Mouse (Mus musculus) gonadal fat pad, adult 2 months (tissue): ENCODE measurements around the gene Fbxl17. TPM values are rescaled to one million over a fixed set of nuclear protein-coding genes. Genes with fewer than 3 reads are reported as not detected.

ENCODE experiments used
- DNase-seq: peaks from one replicate; pipeline ENCODE4 v3.0.0-alpha.2; 2012; ENCODE audit warnings: low read depth
- polyA plus RNA-seq: library from polyadenylated mRNA; depleted of rRNA; stranded (reverse); fragments of >200 nt; gene quantifications from 2 replicates; pipeline ENCODE4 v1.2.3, GENCODE M21; 2012

Gene Fbxl17
- polyA plus RNA-seq, 1 experiment, result 8.7 TPM

- no peak for DNase-seq
Observed at GRCm38 (mm10) chr17:63110211-63110755, 389.5 kb downstream of the Fbxl17 start.

DNA sequence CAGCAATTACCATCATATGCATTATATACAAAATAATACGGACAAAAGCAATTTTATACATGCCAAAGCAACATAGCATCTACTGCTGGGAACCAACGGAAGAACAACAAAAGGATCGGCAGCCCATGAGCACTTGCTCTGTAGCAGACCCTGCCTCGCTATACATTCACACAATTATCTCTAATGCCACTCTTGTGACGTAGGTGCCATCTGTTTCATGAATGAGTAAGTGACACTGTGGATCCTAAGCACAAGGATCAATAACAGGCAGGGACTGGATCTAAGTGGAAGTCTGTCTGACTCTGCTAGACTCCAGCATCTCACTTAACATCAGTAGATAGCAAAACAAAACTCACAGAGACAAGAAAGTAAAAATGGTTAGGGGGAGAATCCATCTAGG is 391.8 kb downstream of the Fbxl17 start:
- DNase-seq, result no peak

DNA sequence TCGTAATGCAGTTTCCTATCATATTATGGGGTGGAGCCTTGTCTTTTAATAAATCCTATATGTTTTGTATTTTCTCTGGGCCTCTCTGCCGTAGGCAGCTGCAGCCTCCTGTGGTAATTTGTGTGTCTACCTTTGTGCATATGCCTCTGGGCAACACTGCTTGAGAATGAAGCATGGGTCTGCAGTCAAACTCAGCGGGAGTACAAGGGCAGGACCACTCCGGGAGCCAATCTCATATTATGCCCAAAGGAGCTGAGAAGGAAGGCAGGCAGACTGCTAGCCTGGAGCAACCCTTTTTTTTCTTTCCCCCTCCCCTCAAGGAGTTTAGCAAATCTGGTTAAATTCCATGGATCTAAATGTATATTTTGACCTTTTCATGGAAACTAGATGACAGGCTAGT is 392.3 kb downstream of the Fbxl17 start:
- no peak for DNase-seq

DNA sequence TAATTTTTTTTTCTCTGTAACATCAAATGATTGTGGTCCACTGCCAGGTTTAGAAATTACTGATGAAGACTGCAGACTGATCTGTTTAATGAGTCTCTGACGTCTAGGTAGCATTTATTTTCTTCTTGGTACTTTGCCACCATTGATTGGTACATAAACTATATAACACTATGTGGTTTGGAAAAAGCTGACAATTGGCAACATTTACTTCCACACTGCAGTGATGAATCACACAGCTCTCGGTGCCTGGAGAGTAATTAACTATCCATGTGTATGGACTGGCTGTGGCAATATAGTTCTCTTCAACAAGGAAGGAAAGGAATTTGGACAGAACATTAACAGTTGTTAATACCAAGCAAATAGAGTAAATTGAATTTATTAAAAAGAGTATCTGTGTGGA is 404.3 kb downstream of the Fbxl17 start:
- DNase-seq, result no peak

- no peak for DNase-seq
Observed at GRCm38 (mm10) chr17:63095017-63095416, 404.8 kb downstream of the Fbxl17 start.

DNA sequence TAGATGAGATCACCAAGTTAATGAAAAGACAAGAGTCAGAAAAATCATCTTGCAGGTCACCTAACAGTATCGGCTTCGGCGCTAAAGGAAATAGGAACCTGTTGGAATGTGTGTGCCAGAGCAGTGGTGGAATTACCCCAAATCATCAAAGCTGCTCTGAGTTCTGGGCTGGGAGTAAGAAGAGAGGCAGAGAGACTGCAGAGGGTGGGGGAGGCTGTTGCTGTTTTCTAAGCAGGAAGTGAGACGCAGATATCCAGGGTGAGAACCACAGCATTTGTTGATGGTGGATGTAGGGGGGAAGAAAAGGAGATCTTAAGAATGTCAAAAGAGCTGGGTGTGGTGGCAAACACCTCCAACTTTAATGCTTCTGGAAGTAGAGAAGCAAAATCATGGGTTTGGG is 406.6 kb downstream of the Fbxl17 start:
- no peak for DNase-seq

GRCm38 (mm10) chr17:63092774-63093173 is 407.0 kb downstream of the Fbxl17 start:
- no peak for DNase-seq

GRCm38 (mm10) chr17:63090112-63090511 is 409.7 kb downstream of the Fbxl17 start:
- DNase-seq, result no peak

GRCm38 (mm10) chr17:63087265-63087664 is 412.6 kb downstream of the Fbxl17 start:
- no peak for DNase-seq

GRCm38 (mm10) chr17:63086526-63086925 is 413.3 kb downstream of the Fbxl17 start:
- no peak for DNase-seq

GRCm38 (mm10) chr17:63085227-63085626 is 414.6 kb downstream of the Fbxl17 start:
- DNase-seq, result no peak

DNA sequence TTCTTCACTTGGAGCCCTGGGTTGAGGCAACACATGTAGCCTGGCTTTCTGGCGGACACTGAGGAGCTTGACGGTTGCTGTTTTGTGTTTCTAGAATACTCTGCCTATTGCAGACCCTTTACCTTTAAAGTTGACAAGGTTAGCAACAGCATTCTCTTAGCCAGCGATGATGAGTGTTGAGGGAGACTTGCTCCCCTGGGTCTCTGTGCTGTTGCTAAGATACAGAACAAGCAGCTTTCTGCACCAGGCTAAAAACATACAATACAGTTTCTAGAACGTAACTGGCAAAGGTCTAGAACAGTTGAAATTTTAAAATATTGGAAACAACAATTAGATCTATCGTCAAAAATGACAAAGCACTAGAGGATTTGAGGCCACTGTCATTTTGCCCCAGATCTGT is 420.7 kb downstream of the Fbxl17 start:
- no peak for DNase-seq

DNA sequence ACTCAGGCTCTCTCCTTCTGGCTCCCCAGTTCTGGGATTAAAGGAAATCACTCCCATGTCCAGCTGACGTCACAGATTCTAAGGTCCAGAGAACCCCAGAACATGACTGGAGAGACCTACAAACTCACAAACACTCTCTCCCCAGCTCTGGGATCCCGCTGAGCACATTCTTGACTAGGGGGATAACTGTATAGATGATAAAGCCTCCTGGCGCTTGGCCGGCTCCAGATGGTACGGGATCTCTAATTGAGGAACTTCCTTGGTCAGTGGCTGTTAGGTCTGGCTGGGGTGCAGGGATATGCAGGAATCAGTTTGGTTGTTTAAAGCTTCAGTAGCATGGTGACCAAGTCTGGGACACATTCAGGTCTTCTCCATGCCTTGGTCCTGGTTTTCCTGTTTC is 422.3 kb downstream of the Fbxl17 start:
- DNase-seq, result no peak

DNA sequence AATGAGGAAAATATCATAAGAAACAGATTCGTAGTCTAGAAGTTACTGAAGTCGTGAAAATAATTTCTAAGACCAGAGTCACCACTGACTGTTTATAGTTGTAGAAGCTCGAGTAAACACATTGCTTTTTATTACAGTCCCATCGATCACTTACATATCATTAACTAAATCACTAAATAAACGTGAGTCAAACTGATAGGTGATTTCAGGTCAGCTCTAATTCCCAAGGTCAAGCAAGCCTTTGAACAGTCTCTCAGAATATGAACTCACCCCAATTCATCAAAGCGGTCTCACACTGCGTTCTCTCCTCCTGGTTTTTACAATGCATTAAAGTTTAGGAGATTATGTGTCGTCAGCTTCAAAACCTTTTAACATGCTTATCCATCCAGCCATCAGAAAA is 423.2 kb downstream of the Fbxl17 start:
- DNase-seq, result no peak

DNA sequence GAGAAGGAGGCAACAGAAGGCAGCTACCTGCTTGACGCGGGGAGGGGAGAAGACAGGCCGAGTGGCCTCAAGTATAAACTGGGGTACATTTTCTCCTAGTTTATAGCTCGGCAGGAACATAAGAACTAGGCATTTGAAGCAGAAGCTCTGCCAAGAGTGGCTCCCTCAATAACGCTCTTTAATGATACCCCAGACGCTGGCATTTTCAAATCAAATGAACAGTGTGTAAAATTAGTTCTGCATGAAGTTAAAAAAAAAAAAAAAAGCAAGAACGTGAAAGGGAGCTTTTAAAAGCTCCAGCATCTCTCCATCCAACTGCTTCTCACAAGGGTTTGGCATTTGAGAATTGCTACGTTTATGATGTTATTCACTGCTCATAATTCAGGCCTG is 423.8 kb downstream of the Fbxl17 start:
- DNase-seq, result no peak

- DNase-seq, result no peak
Observed at GRCm38 (mm10) chr17:63075091-63076036, 424.5 kb downstream of the Fbxl17 start.

DNA sequence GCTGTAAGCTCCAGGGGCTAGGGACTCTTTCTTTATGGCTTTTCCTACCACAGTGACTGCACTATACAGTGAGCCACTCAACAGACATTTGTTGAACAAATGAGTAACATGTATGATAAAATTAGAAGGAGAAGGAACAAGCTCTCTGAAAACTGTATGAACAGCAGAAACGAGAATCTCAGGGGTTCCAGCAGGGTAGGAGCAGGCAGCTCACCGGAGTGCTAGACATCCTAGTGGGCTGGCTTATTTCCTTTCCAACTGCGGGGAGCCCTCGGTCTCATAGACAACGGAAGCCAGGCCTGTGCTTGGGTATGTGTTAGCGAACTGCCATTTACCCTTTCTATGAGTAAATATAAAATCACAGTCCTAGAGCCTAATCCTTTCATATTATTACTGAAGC is 426.5 kb downstream of the Fbxl17 start:
- DNase-seq, result no peak

DNA sequence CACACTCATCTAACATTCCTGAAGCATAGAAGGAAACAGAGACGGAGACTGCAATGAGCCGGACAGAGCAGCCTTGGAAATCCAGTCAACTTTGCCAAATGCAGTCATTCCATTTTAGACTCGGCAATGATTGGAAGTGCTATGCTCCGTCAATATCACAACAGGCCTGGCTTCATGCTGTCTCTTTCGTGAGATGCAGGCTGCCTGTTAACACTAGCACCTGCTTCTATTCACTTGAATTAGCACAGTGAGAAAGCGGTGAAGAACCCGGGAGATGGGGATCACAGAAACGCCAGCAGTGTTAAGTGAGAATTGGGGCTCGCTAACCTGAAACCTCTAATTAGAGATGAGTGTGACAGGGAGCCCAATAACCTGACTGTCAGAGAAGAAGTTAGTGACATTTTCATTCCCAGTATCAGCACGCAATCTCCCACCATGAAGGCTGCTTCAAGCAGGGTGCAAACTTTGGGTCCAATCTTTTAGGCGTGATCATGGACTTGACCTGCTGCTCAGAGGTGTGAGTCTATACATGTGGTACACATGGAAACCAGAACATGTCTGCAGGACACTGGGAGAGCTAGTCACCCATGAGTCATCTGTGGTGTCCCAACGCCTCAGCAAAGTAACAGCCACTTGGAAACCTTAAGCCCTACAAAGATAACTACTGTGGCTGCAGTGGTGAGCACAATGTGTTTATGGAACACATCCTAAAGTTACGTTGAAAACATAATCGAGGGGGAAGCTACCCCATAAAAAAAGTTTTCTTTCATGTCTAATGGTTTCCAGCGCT is 428.5 kb downstream of the Fbxl17 start:
- DNase-seq, result no peak

DNA sequence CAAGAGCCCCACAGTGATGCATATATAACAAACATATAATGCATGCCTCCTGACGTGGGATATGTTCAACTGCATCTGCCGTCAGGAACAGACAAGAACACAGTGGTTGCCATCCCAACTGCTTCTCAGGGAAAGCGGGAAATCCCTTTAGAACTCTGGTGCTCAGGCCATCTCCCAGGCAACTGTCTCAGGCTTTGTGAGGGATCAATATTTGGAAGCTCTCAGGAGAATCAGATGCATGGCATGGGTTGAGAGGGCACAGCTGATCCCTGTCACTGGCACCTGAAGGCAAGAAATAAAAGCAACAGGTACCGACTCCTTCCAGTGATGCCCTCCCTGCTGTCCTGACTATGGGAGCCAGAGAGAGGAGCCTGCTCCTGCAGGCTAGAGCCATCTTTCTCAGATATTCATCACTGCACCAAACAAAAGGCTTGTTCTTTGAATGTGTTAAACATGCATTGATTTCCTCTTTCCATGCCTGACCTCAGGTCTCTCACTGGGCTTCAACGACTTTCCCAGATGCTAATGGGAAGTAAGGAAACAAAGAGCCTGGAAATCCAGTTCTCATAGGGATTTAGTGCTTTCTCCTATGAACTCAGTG is 429.6 kb downstream of the Fbxl17 start:
- DNase-seq, result no peak

DNA sequence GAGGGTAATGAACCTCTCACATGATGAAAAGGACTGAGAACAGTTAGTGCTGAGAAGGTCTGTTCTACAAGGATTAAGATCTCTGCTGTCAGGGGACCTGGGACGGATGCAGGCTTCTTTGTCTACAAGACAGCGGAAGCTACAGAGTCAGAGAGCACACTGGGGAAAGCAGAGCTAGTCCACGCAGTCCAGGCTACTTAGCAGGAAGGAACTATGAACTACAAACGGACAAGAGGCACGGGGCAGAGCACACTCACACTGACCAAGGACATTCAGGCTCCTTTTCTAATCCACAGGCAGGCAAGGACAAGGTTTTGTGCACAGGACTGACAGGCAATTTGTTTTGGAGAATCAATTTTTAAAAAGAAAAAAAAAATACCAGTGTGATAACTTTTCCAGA is 437.0 kb downstream of the Fbxl17 start:
- no peak for DNase-seq

- no peak for DNase-seq
Observed at GRCm38 (mm10) chr17:63061786-63062185, 438.0 kb downstream of the Fbxl17 start.

DNA sequence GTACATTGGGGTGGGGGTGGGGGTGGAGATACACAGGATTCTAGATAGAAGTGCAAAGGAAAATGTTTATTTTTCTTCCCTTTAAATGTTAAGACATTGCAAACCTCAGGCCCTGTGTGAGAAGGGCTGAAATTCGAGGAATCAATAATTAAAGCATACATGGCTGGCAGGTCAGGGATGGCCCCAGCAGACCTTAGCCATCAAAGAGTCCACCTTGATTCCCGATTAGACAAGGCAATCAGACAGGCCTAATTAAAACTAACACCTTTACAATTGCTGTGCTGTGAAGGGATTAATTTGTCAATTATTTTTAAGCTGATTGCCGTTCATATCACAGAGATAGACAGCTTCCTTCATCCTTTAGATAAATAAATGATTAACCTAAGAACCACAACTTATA is 439.0 kb downstream of the Fbxl17 start:
- no peak for DNase-seq
